Mouse (Mus musculus) liver, embryonic 16.5 days (tissue): Measurements from ENCODE around the gene Gpr45. TPM values are rescaled to one million over a fixed set of nuclear protein-coding genes. Genes with fewer than 3 reads are reported as not detected.

Source experiments
- ATAC-seq: fragments of 200-750 bp; cut with Nextera tagmentation; 2 replicates; pipeline ENCODE4 v1.8.0; 2017; ENCODE audit warnings: low read depth, mild to moderate bottlenecking, moderate number of reproducible peaks, moderate library complexity
- H3K27ac ChIP-seq: fragments of 300-500 bp; sonication (generic); 2 replicates; pipeline ENCODE4 v1.5.1; 2014; ENCODE audit warnings: mild to moderate bottlenecking, low read length
- H3K27me3 ChIP-seq: fragments of 300-500 bp; sonication (generic); 2 replicates; pipeline ENCODE4 v1.6.1; 2014; ENCODE audit warnings: low read depth, low read length, mixed read lengths; ENCODE audit not compliant: control insufficient read depth, insufficient read depth
- H3K36me3 ChIP-seq: fragments of 300-500 bp; sonication (generic); 2 replicates; pipeline ENCODE4 v1.6.1; 2014; ENCODE audit warnings: mild to moderate bottlenecking; ENCODE audit not compliant: control insufficient read depth, insufficient read depth
- H3K4me1 ChIP-seq: fragments of 300-500 bp; sonication (generic); 2 replicates; pipeline ENCODE4 v1.6.1; 2014; ENCODE audit warnings: low read depth, low read length, mixed read lengths; ENCODE audit not compliant: control insufficient read depth
- H3K4me2 ChIP-seq: fragments of 300-500 bp; sonication (generic); 2 replicates; pipeline ENCODE4 v1.6.1; 2014; ENCODE audit warnings: low read depth, low read length, mixed read lengths
- H3K4me3 ChIP-seq: fragments of 300-500 bp; sonication (generic); 2 replicates; pipeline ENCODE4 v1.5.1; 2014; ENCODE audit warnings: low read depth, mild to moderate bottlenecking, low read length
- H3K9ac ChIP-seq: fragments of 300-500 bp; sonication (generic); 2 replicates; pipeline ENCODE4 v1.6.1; 2014; ENCODE audit warnings: low read depth, low read length
- H3K9me3 ChIP-seq: fragments of 300-500 bp; sonication (generic); replicated peaks from 2 replicates; pipeline ENCODE4 v1.6.1; 2016; ENCODE audit warnings: low read length; ENCODE audit not compliant: control insufficient read depth
- WGBS: fragments of 180-500 bp; shearing (Covaris S2); extraction: QIAGEN DNeasy Blood & Tissue Kit; methylation state at CpG from one replicate; pipeline ENCODE4 v1.1.7; 2014; ENCODE audit not compliant: insufficient replicate concordance; 5-methylcytosine and 5-hydroxymethylcytosine counted together
- polyA plus RNA-seq: library from polyadenylated mRNA; unstranded; fragments of >200 nt; fragmentation: Nextera tagmentation; extraction: Ambion mirVana; gene quantifications from 2 replicates; pipeline ENCODE4 v1.2.1, GENCODE M21; 2015

Gpr45 gene
- polyA plus RNA-seq, 1 experiment from 2014 or later, result 0.12 TPM

DNA sequence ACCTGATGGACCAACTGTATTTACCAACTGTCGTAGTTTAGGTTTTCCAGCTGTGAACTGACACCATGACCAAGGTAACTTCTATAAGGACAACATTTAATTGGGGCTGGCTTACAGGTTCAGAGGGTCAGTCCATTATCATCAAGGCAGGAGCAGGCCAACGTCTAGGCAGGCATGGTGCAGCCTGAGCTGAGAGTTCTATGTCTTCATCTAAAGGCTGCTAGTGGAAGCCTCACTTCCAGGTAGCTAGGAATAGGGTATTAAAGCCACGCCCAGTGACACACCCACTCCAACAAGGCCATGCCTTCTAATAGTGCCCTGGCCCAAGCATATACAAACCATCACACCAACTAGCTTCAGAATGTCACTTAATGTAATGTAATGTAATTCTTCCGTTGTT lies 4.2 kb upstream of the Gpr45 start:
- H3K9me3 ChIP-seq, result no peaks in the 10 kb centered on the region
- no peak overlapping the region for H3K4me3 ChIP-seq
- no peak overlapping the region for H3K9ac ChIP-seq
- H3K36me3 ChIP-seq, result no peaks in the 10 kb centered on the region
- 46% methylated on average over 4 of the region's 4 CpGs for WGBS
- no peaks in the 10 kb centered on the region for H3K4me1 ChIP-seq
- ATAC-seq, result no peak
- H3K27ac ChIP-seq, result no peak overlapping the region
- peaks cover 15% of the 10 kb centered on the region for H3K27me3 ChIP-seq
- H3K4me2 ChIP-seq, result no peak overlapping the region

DNA sequence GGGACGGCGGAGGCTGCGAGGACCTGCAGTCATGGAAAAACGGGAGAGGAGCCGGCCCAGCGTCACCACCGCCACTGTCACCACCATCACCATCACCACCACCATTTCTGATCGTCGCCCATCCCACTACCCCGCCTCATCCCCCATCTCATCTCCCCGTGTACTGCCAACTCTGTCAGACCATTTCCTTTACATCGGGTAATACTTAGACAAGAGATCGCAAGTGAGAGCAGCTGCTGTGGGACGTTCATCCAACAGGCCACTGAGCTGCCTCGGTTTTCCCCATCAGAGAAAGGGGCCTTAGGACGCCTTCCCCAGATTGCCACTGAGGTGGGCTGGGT lies 780 bp downstream of the Gpr45 start:
- ATAC-seq, result no peak
- peaks cover 17% of the 10 kb centered on the region for H3K27me3 ChIP-seq
- no peak overlapping the region; the same call in 1 of the 2 replicates for H3K9ac ChIP-seq
- no peaks in the 10 kb centered on the region for H3K4me1 ChIP-seq
- H3K4me3 ChIP-seq, result peak overlapping the region; percentile 53
- H3K36me3 ChIP-seq, result no peaks in the 10 kb centered on the region
- no peaks in the 10 kb centered on the region for H3K9me3 ChIP-seq
- WGBS, result 2% methylated on average over 16 of the region's 16 CpGs
- H3K4me2 ChIP-seq, result peak overlapping the region; percentile 61
- H3K27ac ChIP-seq, result no peak overlapping the region

DNA sequence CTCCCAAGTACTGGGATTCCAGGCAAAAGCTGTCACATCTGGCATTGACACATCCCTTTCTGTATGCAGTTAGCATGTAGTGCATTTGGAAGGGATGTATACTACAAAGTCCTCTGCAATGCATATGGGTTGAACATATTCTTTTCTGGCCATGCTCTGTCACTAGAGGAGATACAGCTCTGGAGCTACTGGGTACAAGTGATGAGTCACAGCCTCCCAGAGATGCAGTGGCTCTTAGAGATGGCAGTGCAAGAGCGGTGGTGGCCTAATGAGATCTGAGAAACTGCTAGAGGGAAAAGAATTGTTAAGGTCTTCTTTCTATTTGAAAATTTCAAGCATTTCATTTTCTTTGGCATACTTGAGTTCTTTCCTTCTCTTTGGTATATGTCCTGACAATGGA lies 4.2 kb downstream of the Gpr45 start:
- WGBS, result 71% methylated on average over 1 of the region's 1 CpGs
- ATAC-seq, result no peak
- Histone ChIP-seq H3K27ac (no peak overlapping the region), H3K36me3 (no peaks in the 10 kb centered on the region), H3K4me2 (no peak overlapping the region), H3K9ac (no peak overlapping the region), H3K9me3 (no peaks in the 10 kb centered on the region), H3K4me3 (no peak overlapping the region), H3K4me1 (no peaks in the 10 kb centered on the region), H3K27me3 (peaks cover 15% of the 10 kb centered on the region)

DNA sequence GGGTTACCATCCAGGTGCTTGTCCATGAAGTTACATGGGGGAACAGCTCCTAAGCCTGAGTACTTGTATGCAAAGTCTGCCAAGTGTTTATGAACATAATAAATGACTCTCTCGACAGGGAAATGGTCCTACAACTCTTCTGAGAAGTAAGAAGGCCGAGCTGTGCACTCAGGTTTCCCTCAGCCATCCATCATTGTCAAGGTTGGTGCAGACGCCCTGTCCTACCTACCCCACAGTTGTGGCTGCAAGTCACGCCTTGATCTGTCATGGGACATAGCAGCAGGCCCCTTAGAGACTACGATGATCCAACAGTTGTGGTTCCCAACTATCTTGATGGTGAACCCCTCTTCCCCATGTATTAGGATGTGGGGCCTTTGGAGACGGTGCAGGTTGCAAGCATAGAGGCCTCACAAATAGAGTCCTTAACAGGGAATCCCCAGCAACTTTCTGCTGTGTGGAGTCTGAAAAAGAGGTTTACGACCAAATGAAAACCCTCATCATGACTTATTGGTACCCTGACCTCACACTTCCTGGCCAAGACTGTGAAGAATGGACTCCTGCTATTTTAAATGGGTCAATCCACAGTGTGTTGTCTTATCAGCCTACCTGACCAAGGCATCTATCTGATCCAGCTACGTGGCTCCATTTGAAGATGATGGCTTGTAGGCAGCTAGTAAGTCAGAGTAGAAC lies 30.6 kb downstream of the Gpr45 start:
- H3K4me1 ChIP-seq, result no peaks in the 10 kb centered on the region
- 44% methylated on average over 8 of the region's 8 CpGs for WGBS
- no peak overlapping the region for H3K9ac ChIP-seq
- H3K36me3 ChIP-seq, result no peaks in the 10 kb centered on the region
- ATAC-seq, result no peak
- no peak overlapping the region for H3K4me3 ChIP-seq
- H3K27me3 ChIP-seq, result no peaks in the 10 kb centered on the region
- no peaks in the 10 kb centered on the region for H3K9me3 ChIP-seq
- no peak overlapping the region for H3K4me2 ChIP-seq
- no peak overlapping the region for H3K27ac ChIP-seq

DNA sequence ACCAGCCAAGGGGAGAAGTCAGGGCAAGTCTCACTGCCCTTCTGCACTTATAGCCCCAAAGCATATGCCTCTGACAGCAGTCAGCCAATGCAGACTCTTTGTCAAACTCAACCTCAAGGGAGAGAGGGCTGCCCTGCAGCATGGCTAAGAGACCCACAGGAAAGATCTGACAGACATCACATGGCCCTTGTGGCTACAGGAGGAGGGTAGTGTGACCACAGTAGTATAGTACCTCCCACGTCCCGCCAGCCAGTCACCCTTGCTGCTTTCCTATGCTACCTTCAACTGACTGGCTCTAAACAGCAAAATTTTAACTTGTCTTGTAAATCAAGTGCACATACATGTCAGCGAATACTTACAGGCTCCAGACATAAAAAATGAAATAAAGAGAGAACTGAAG lies 31.4 kb downstream of the Gpr45 start:
- WGBS, result 33% methylated on average over 3 of the region's 3 CpGs
- ATAC-seq, result no peak
- no peaks in the 10 kb centered on the region for H3K9me3 ChIP-seq

DNA sequence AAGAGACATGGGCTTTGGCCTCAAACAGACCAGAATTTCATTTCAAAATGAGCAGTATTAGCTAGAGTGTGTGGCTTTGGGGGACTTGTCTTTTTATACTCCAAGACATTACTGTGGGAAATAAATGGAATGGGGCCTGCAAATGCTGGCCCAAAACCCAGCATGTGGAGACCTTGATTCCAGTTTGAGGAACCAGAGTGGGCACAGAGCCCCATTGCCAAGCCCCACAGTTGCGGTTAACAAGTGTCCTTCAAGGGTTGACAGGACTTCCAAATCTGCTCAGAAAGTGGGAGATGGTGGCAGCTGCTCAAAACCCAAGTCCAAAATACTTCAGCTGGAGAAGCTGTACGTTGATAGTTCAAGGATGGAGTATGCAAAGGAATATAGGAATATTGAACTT lies 36.3 kb downstream of the Gpr45 start:
- WGBS, result 62% methylated on average over 2 of the region's 2 CpGs
- ATAC-seq, result no peak

More for the DNA sequence above, 31.4 kb downstream of the Gpr45 start:
- H3K27ac ChIP-seq, result no peak overlapping the region
- no peaks in the 10 kb centered on the region for H3K4me1 ChIP-seq
- no peak overlapping the region for H3K4me3 ChIP-seq
- H3K4me2 ChIP-seq, result no peak overlapping the region
- H3K27me3 ChIP-seq, result no peaks in the 10 kb centered on the region
- H3K9ac ChIP-seq, result no peak overlapping the region
- H3K36me3 ChIP-seq, result no peaks in the 10 kb centered on the region

DNA sequence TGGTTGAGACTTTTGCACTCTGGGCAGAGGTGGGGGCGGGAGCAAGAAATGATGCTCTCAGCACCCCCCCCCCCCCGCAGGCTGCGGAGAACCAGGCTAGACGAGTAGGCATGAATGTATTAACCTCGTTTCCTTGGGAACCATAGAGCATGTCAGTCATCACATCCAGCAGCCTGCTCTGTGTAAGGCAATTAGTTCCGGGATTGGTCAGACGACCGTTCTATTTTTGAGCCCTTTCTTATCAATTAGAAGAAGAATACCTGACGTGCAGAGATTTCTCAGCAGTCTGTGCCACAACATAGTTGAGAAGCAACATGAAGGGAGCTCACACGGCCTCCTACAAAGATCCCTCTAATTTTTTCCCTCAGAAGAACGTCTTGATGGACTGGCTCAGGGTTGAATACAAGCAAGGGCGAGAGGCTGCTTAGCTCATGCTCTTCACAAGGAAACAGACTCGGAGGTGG lies 53.4 kb downstream of the Gpr45 start:
- H3K9ac ChIP-seq, result no peak overlapping the region
- no peaks in the 10 kb centered on the region for H3K27me3 ChIP-seq
- no peak overlapping the region for H3K4me3 ChIP-seq
- H3K4me1 ChIP-seq, result no peaks in the 10 kb centered on the region
- 60% methylated on average over 13 of the region's 13 CpGs for WGBS
- no peaks in the 10 kb centered on the region for H3K36me3 ChIP-seq
- H3K9me3 ChIP-seq, result no peaks in the 10 kb centered on the region
- no peak for ATAC-seq
- H3K4me2 ChIP-seq, result no peak overlapping the region
- no peak overlapping the region for H3K27ac ChIP-seq

More for the DNA sequence above, 36.3 kb downstream of the Gpr45 start:
- no peak overlapping the region for H3K9ac ChIP-seq
- H3K27me3 ChIP-seq, result no peaks in the 10 kb centered on the region
- H3K27ac ChIP-seq, result no peak overlapping the region
- H3K36me3 ChIP-seq, result no peaks in the 10 kb centered on the region
- H3K9me3 ChIP-seq, result no peaks in the 10 kb centered on the region
- H3K4me3 ChIP-seq, result no peak overlapping the region
- H3K4me1 ChIP-seq, result no peaks in the 10 kb centered on the region
- no peak overlapping the region for H3K4me2 ChIP-seq

DNA sequence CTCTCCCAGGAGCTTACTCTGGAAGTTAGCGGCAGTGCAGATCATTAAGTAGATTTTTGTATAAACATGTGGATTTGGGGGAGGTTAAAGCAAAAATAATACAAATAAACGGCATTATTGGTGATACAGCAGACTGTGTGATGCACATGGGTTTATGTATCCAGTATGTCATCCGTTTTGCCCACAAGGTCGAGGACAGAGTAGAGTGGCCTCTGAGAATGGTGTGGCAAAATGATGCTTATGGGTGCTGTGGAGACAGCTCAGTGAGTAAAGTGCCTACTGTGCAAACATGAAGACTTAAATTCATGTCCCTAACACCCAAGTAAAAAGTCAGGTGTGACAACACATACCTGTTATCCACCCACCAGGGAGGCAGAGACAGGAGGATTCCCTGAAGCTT lies 53.9 kb downstream of the Gpr45 start:
- H3K36me3 ChIP-seq, result no peaks in the 10 kb centered on the region
- no peak overlapping the region for H3K27ac ChIP-seq
- H3K27me3 ChIP-seq, result no peaks in the 10 kb centered on the region
- H3K4me3 ChIP-seq, result no peak overlapping the region
- 58% methylated on average over 4 of the region's 4 CpGs for WGBS
- no peak for ATAC-seq
- H3K4me1 ChIP-seq, result no peaks in the 10 kb centered on the region
- H3K4me2 ChIP-seq, result no peak overlapping the region
- no peak overlapping the region for H3K9ac ChIP-seq
- no peaks in the 10 kb centered on the region for H3K9me3 ChIP-seq

DNA sequence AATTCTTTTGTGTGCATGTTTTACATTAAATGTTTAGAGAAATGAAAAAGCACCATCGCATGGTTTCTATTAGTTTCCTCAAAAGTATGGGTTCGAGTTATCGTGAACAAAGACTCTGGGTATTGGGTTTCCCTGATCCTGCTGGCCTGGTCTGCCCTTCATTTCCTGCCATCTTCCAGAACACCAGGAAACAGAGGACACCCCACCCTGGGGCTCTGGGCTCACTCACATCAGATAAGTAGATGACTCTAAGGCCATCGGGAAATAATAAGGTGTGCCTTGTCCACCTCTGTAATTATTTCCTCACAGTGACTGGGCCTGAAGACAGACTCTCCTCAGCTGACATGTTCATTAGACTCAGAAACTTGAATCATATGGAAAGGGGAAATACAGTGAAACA lies 57.8 kb downstream of the Gpr45 start:
- WGBS, result 78% methylated on average over 4 of the region's 4 CpGs
- ATAC-seq, result no peak

More for the DNA sequence above, 57.8 kb downstream of the Gpr45 start:
- H3K4me2 ChIP-seq, result no peak overlapping the region
- no peak overlapping the region for H3K9ac ChIP-seq
- no peaks in the 10 kb centered on the region for H3K9me3 ChIP-seq
- no peak overlapping the region for H3K4me3 ChIP-seq
- H3K4me1 ChIP-seq, result no peaks in the 10 kb centered on the region
- no peak overlapping the region for H3K27ac ChIP-seq
- H3K36me3 ChIP-seq, result no peaks in the 10 kb centered on the region
- no peaks in the 10 kb centered on the region for H3K27me3 ChIP-seq
